Mouse (Mus musculus): ENCODE results near the gene Tcf3. TPM values are rescaled to one million over a fixed set of nuclear protein-coding genes. Genes with fewer than 3 reads are reported as not detected.

Tcf3 gene
- polyA plus RNA-seq (2012; ENCODE audit: low replicate concordance) = 498 and 875 TPM in 2 replicates

DNA sequence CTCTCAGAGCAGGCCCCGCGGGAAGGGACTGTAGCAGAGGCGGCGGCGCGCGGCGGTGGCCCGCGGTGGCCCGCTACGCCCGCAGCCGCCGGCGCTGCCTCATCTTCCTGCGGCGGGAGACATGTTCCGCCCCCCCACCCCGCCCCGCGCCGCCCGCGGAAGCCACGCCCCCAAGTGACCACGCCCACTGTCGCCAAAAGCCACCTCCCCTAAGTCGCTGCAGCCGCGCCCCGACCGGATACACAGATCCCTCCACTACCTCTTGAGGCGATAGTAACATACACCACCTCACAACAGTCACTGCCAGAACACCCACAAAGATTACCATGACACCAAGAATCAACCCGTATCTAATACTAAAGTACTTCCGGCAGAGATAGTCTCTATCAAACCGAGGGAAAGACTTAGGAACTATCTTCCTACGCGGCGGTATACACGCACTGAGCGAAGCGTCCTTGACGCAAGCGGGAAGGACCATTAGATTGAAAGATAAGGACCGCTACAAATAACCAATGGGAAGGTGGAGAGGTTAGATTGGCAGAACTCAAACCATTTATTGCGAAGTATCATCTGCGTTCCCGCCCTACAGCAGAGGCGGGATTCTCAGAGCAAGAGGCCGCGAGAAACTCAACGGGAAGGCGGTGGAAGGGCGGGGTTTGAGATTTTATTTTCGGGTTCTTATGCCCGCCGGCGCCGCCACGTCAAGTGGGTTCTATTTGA is at the start of gene Tcf3:
TSS of gene Tcf3 (minus strand) at position 135 of the 720 bp plus-strand sequence.

DNA sequence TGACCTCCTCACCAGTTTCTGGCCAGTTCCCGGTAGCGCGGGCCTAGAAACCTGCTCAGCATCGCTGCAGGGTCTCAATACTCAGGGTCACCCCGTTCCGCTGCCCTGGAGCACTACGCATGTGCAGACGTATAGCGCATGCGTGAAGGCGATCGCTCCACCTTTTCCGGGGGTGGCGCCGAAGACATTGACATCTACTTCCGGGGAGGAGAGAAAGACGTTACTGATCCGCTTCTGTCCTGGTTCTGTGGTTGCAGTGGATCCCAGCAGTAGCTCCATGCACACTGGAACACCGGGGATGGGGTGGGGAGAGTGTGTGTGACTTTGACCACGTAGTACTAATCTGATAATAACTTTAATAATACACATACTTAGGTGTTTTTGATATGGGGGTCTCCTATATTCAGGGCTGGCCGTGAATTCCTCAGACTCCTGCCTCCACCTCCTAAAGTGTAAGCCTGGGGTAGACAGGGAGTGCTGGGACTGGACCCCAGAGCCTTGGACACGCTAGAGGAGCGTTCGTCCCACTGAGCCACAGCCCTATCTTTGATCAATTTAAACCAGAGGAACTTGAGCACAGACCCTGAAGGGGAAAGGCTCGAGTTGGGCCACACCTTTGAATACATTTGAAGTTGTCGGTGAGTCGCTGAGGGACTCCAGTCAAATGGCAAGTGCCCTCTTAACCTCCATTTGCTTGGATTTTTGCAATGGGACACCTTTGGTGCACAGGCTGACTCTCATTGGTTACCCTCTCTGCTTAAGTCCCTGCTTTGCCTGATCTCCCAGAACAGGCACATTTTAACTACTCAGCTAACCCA is 26.6 kb downstream of the Tcf3 start, which contains the start of gene Uqcr11:
TSS of gene Uqcr11 (minus strand) at position 147 of the 818 bp plus-strand sequence.

DNA sequence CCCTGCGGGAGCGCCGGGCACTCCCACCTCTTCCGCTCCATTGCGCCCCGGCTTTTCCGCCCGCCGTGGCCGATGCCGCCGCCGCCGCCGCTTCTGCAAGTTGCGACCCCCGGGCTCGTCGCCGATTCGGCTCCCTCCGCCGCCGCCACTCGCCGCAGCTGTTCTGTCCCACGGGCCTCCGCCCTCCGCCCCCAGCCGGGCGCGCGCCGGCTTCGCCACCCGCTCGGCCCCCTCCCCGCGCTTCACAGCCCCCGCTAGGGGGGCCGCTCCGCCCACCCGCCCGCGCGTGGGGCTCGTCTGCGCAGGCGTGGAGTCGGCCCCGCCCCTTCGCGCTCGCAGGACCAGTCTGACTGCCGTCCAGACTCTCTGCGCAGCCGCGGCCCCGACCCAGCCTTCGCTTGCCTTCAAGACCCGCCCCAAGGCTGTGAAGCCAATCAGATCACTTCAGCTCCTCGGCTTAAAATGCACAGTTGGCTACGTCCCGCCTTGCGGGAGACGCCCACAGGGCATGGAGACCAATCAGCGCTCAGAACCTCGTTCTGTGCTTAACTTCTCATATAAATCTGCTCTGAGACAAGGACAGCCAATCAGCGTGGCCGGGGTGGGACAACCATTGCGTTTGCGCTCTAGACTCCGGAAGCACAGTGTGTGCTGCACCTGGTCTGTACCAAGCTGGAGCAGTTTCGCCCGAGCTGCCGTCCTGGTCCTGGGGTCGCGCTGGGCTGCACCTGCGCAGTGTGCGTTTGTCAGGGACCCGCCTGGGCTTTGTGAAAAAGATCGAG is 34.1 kb downstream of the Tcf3 start, which contains the start of gene Mbd3:
TSS of gene Mbd3 (minus strand) at position 360 of the 782 bp plus-strand sequence.

DNA sequence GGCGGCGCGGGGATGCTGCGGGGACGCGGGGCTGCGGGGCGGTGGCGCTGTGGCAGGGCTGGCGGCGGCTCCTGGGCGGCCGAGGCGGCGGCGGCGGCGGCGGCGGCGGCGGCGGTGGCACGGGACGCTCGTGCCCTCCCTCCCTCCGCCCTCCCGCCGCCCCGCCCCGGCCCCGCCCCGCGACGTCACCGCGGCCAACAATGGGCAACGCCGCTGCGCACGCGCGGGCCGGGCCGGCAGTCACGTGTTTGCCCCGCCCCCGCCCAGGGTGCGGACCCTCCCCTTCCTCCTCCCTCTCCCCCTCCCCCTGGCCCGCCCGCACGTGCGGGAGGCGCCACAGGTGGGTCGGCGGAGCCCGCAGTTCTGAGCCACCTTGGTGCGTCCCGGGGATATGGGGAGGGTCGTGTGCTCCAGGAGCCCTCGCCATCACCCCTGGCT is 45.9 kb downstream of the Tcf3 start, which contains the start of gene Mex3d:
TSS of gene Mex3d (minus strand) at position 138 of the 438 bp plus-strand sequence.

Other genes with a start within 250 kb of the Tcf3 start
- 36.6 and 116 TPM in 2 replicates for gene Mum1, start 207.2 kb downstream of the Tcf3 start, polyA plus RNA-seq (2012; ENCODE audit: low replicate concordance)
- 141 and 175 TPM in 2 replicates for gene Ndufs7, start 184.5 kb downstream of the Tcf3 start, polyA plus RNA-seq (2012; ENCODE audit: low replicate concordance)
- gene Gamt, start 172.6 kb downstream of the Tcf3 start, polyA plus RNA-seq (2012; ENCODE audit: low replicate concordance) = 1.6 and 3.6 TPM in 2 replicates
- gene Dazap1, start 172.2 kb downstream of the Tcf3 start, polyA plus RNA-seq (2012; ENCODE audit: low replicate concordance) = 294 and 420 TPM in 2 replicates
- gene Rps15, start 141.2 kb downstream of the Tcf3 start, polyA plus RNA-seq (2012; ENCODE audit: low replicate concordance) = 1,574 and 8,825 TPM in 2 replicates
- 0.78 and 1.1 TPM in 2 replicates for gene Apc2, start 137.7 kb downstream of the Tcf3 start, polyA plus RNA-seq (2012; ENCODE audit: low replicate concordance)
- 60.0 and 110 TPM in 2 replicates for gene 2310011J03Rik, start 113.1 kb downstream of the Tcf3 start, polyA plus RNA-seq (2012; ENCODE audit: low replicate concordance)
- gene Pcsk4, start 104.1 kb downstream of the Tcf3 start, polyA plus RNA-seq (2012; ENCODE audit: low replicate concordance) = 8.5 and 14.2 TPM in 2 replicates
- gene Reep6, start 103.7 kb downstream of the Tcf3 start, polyA plus RNA-seq (2012; ENCODE audit: low replicate concordance) = 4.6 and 5.4 TPM in 2 replicates
- 0.74 and 1.1 TPM in 2 replicates for gene Adamtsl5, start 85.2 kb downstream of the Tcf3 start, polyA plus RNA-seq (2012; ENCODE audit: low replicate concordance)
- gene Plk5, start 77.2 kb downstream of the Tcf3 start, polyA plus RNA-seq (2012; ENCODE audit: low replicate concordance) = not detected in 2 replicates
- gene Mex3d, start 46.0 kb downstream of the Tcf3 start, polyA plus RNA-seq (2012; ENCODE audit: low replicate concordance) = 21.9 and 48.1 TPM in 2 replicates
- 141 and 180 TPM in 2 replicates for gene Mbd3, start 34.1 kb downstream of the Tcf3 start, polyA plus RNA-seq (2012; ENCODE audit: low replicate concordance)
- gene Uqcr11, start 26.8 kb downstream of the Tcf3 start, polyA plus RNA-seq (2012; ENCODE audit: low replicate concordance) = 422 and 621 TPM in 2 replicates
- gene Onecut3, start 61.2 kb upstream of the Tcf3 start, polyA plus RNA-seq (2012; ENCODE audit: low replicate concordance) = not detected in 2 replicates
- not detected in 2 replicates for gene Atp8b3, start 105.5 kb upstream of the Tcf3 start, polyA plus RNA-seq (2012; ENCODE audit: low replicate concordance)
- gene Rexo1, start 127.9 kb upstream of the Tcf3 start, polyA plus RNA-seq (2012; ENCODE audit: low replicate concordance) = 152 and 358 TPM in 2 replicates
- gene Klf16, start 143.7 kb upstream of the Tcf3 start, polyA plus RNA-seq (2012; ENCODE audit: low replicate concordance) = 68.0 and 118 TPM in 2 replicates
- gene Abhd17a, start 156.7 kb upstream of the Tcf3 start, polyA plus RNA-seq (2012; ENCODE audit: low replicate concordance) = 461 and 1,380 TPM in 2 replicates
- 98.1 and 109 TPM in 2 replicates for gene Scamp4, start 169.2 kb upstream of the Tcf3 start, polyA plus RNA-seq (2012; ENCODE audit: low replicate concordance)
- gene Adat3, start 169.2 kb upstream of the Tcf3 start, polyA plus RNA-seq (2012; ENCODE audit: low replicate concordance) = 14.8 and 42.0 TPM in 2 replicates
- gene Gm49322, start 172.4 kb upstream of the Tcf3 start, polyA plus RNA-seq (2012; ENCODE audit: low replicate concordance) = 0.94 and 4.2 TPM in 2 replicates
- 480 and 641 TPM in 2 replicates for gene Csnk1g2, start 189.2 kb upstream of the Tcf3 start, polyA plus RNA-seq (2012; ENCODE audit: low replicate concordance)
- gene Btbd2, start 223.4 kb upstream of the Tcf3 start, polyA plus RNA-seq (2012; ENCODE audit: low replicate concordance) = 79.6 and 100 TPM in 2 replicates
- 710 and 986 TPM in 2 replicates for gene Mknk2, start 244.5 kb upstream of the Tcf3 start, polyA plus RNA-seq (2012; ENCODE audit: low replicate concordance)

Data from hematopoietic multipotent progenitor cell, adult 10-12 weeks (in vitro differentiated cells).